Mouse (Mus musculus) adrenal gland, adult 2 months (tissue): ENCODE results near the gene Syp. TPM values are rescaled to one million over a fixed set of nuclear protein-coding genes. Genes with fewer than 3 reads are reported as not detected.

Experiments
- polyA plus RNA-seq: library from polyadenylated mRNA; depleted of rRNA; stranded (reverse); fragments of >200 nt; gene quantifications from 2 replicates; pipeline ENCODE4 v1.2.3, GENCODE M21; 2012; rRNA removed
- total RNA-seq, 2 experiments: library from RNA; stranded (reverse); gene quantifications; 2 replicates each; pipeline ENCODE4 v1.2.3; 2021

Syp gene
- total and polyA plus RNA-seq, 3 experiments, result 20.4 to 81.7 (median 34.3) TPM

Other genes with a start within 250 kb of the Syp start
- gene Foxp3, start 64.8 kb upstream of the Syp start, total RNA-seq, result not detected
- 0.06 and 0.18 TPM in 2 replicates for gene Foxp3, start 64.8 kb upstream of the Syp start, polyA plus RNA-seq
- gene Ppp1r3f, start 64.2 kb upstream of the Syp start, total RNA-seq, result 1 to 10 TPM; 2.6 to 4.5 TPM
- gene Ppp1r3f, start 64.2 kb upstream of the Syp start, polyA plus RNA-seq, result 5.0 and 6.2 TPM in 2 replicates
- 10 to 100 TPM; 21.3 to 22.4 TPM for gene Ccdc22, start 33.0 kb upstream of the Syp start, total RNA-seq
- 21.6 and 24.0 TPM in 2 replicates for gene Ccdc22, start 33.0 kb upstream of the Syp start, polyA plus RNA-seq
- gene Cacna1f, start 31.4 kb upstream of the Syp start, total RNA-seq, result under 1 TPM in 1 of 2 experiments, not detected in 1; 0.07 TPM
- 0.06 TPM in 1 of 2 replicates, not detected in the other for gene Cacna1f, start 31.4 kb upstream of the Syp start, polyA plus RNA-seq
- 10 to 100 TPM in 1 of 2 experiments, 1 to 10 TPM in 1; 10.0 to 12.3 TPM for gene Prickle3, start 18.8 kb downstream of the Syp start, total RNA-seq
- 46.0 and 46.4 TPM in 2 replicates for gene Prickle3, start 18.8 kb downstream of the Syp start, polyA plus RNA-seq
- gene Plp2, start 32.9 kb downstream of the Syp start, total RNA-seq, result 10 to 100 TPM; 72.7 to 93.7 TPM
- 87.0 and 88.3 TPM in 2 replicates for gene Plp2, start 32.9 kb downstream of the Syp start, polyA plus RNA-seq
- under 1 TPM; 0.35 to 0.76 TPM for gene Magix, start 42.8 kb downstream of the Syp start, total RNA-seq
- 0.77 and 2.5 TPM in 2 replicates for gene Magix, start 42.8 kb downstream of the Syp start, polyA plus RNA-seq
- 10 to 100 TPM; 55.7 to 58.4 TPM for gene Gpkow, start 58.7 kb downstream of the Syp start, total RNA-seq
- gene Gpkow, start 58.7 kb downstream of the Syp start, polyA plus RNA-seq, result 4.2 and 5.4 TPM in 2 replicates
- gene Wdr45, start 75.9 kb downstream of the Syp start, total RNA-seq, result 10 to 100 TPM; 63.7 to 68.0 TPM
- 51.1 and 51.5 TPM in 2 replicates for gene Wdr45, start 75.9 kb downstream of the Syp start, polyA plus RNA-seq
- not detected for gene Gm45208, start 83.8 kb downstream of the Syp start, total RNA-seq
- 1.1 and 6.2 TPM in 2 replicates for gene Gm45208, start 83.8 kb downstream of the Syp start, polyA plus RNA-seq
- 10 to 100 TPM; 12.9 to 17.9 TPM for gene Praf2, start 90.0 kb downstream of the Syp start, total RNA-seq
- 37.3 and 55.0 TPM in 2 replicates for gene Praf2, start 90.0 kb downstream of the Syp start, polyA plus RNA-seq
- 1 to 10 TPM; 2.9 to 3.7 TPM for gene Ccdc120, start 112.4 kb downstream of the Syp start, total RNA-seq
- gene Ccdc120, start 112.4 kb downstream of the Syp start, polyA plus RNA-seq, result 11.6 and 12.8 TPM in 2 replicates
- gene Tfe3, start 124.1 kb downstream of the Syp start, total RNA-seq, result 10 to 100 TPM; 45.4 to 59.2 TPM
- gene Tfe3, start 124.1 kb downstream of the Syp start, polyA plus RNA-seq, result 40.7 and 41.3 TPM in 2 replicates
- gene Gripap1, start 151.3 kb downstream of the Syp start, total RNA-seq, result 10 to 100 TPM; 44.7 to 47.8 TPM
- 18.3 and 19.5 TPM in 2 replicates for gene Gripap1, start 151.3 kb downstream of the Syp start, polyA plus RNA-seq
- gene Kcnd1, start 183.8 kb downstream of the Syp start, total RNA-seq, result under 1 TPM; 0.86 to 0.92 TPM
- gene Kcnd1, start 183.8 kb downstream of the Syp start, polyA plus RNA-seq, result 1.1 and 1.2 TPM in 2 replicates
- gene Otud5, start 202.9 kb downstream of the Syp start, total RNA-seq, result 10 to 100 TPM; 53.9 to 65.8 TPM
- 34.5 and 51.6 TPM in 2 replicates for gene Otud5, start 202.9 kb downstream of the Syp start, polyA plus RNA-seq
- 10 to 100 TPM in 1 of 2 experiments, 1 to 10 TPM in 1; 7.3 to 12.6 TPM for gene Pim2, start 239.8 kb downstream of the Syp start, total RNA-seq
- gene Pim2, start 239.8 kb downstream of the Syp start, polyA plus RNA-seq, result 23.0 and 23.7 TPM in 2 replicates
- 10 to 100 TPM; 39.6 to 75.3 TPM for gene Slc35a2, start 245.6 kb downstream of the Syp start, total RNA-seq
- 158 and 186 TPM in 2 replicates for gene Slc35a2, start 245.6 kb downstream of the Syp start, polyA plus RNA-seq